Mouse (Mus musculus): ENCODE data around the gene Fhl2. TPM values are rescaled to one million over a fixed set of nuclear protein-coding genes. Genes with fewer than 3 reads are reported as not detected.

The Fhl2 gene
- polyA plus RNA-seq, 1 experiment from 2014 or later = 36.9 TPM

GRCm38 (mm10) chr1:43092056-43093015 is 104.4 kb downstream of the Fhl2 start:
- peak overlapping the region; percentile 71 for H3K4me3 ChIP-seq
- peaks cover 14% of the 10 kb centered on the region for H3K4me1 ChIP-seq
- peak; percentile 89; the same call in 1 of the 2 replicates for ATAC-seq (ENCODE audit: borderline replicate concordance, extremely low read depth, low FRiP score, low TSS enrichment)
- peak overlapping the region; percentile 73 for H3K27ac ChIP-seq
- H3K27me3 ChIP-seq = no peaks in the 10 kb centered on the region
- peak overlapping the region; percentile 86 for H3K9ac ChIP-seq
- no peaks in the 10 kb centered on the region for H3K36me3 ChIP-seq
- 1% methylated on average over 86 of the region's 102 CpGs for WGBS
- no peaks in the 10 kb centered on the region for H3K9me3 ChIP-seq
- peak overlapping the region; percentile 86 for H3K4me2 ChIP-seq

GRCm38 (mm10) chr1:43091306-43092055 is 105.3 kb downstream of the Fhl2 start:
- ATAC-seq (ENCODE audit: borderline replicate concordance, extremely low read depth, low FRiP score, low TSS enrichment) = peak; percentile 3; the same call in 1 of the 2 replicates
- Histone ChIP-seq H3K4me3 (peak overlapping the region; percentile 71), H3K27ac (no peak overlapping the region), H3K9me3 (no peaks in the 10 kb centered on the region), H3K4me1 (peaks cover 11% of the 10 kb centered on the region), H3K4me2 (peak overlapping the region; percentile 86), H3K27me3 (no peaks in the 10 kb centered on the region), H3K36me3 (no peaks in the 10 kb centered on the region), H3K9ac (peak overlapping the region; percentile 86)
- 37% methylated on average over 13 of the region's 13 CpGs for WGBS

- 82% methylated on average over 1 of the region's 1 CpGs for WGBS
- H3K9ac ChIP-seq = no peak overlapping the region
- H3K4me1 ChIP-seq = peaks cover 11% of the 10 kb centered on the region
- no peak overlapping the region for H3K4me3 ChIP-seq
- no peak overlapping the region for H3K4me2 ChIP-seq
- no peaks in the 10 kb centered on the region for H3K9me3 ChIP-seq
- H3K36me3 ChIP-seq = no peaks in the 10 kb centered on the region
- no peak overlapping the region for H3K27ac ChIP-seq
- H3K27me3 ChIP-seq = no peaks in the 10 kb centered on the region
- no peak for ATAC-seq (ENCODE audit: borderline replicate concordance, extremely low read depth, low FRiP score, low TSS enrichment)
These were observed 106.4 kb downstream of the Fhl2 start for GRCm38 (mm10) chr1:43090418-43090817.

GRCm38 (mm10) chr1:43082946-43083345 is 113.8 kb downstream of the Fhl2 start:
- Histone ChIP-seq H3K4me2 (no peak overlapping the region), H3K9me3 (no peaks in the 10 kb centered on the region), H3K27me3 (no peaks in the 10 kb centered on the region), H3K27ac (no peak overlapping the region), H3K4me3 (no peak overlapping the region), H3K9ac (no peak overlapping the region), H3K4me1 (no peaks in the 10 kb centered on the region), H3K36me3 (no peaks in the 10 kb centered on the region)
- ATAC-seq (ENCODE audit: borderline replicate concordance, extremely low read depth, low FRiP score, low TSS enrichment) = no peak
- WGBS = 75% methylated on average over 5 of the region's 5 CpGs

- ATAC-seq (ENCODE audit: borderline replicate concordance, extremely low read depth, low FRiP score, low TSS enrichment) = no peak
These were observed 118.7 kb downstream of the Fhl2 start for GRCm38 (mm10) chr1:43078124-43078523.

GRCm38 (mm10) chr1:43074791-43075190 is 122.0 kb downstream of the Fhl2 start:
- no peaks in the 10 kb centered on the region for H3K9me3 ChIP-seq
- peaks cover 10% of the 10 kb centered on the region for H3K36me3 ChIP-seq
- H3K27me3 ChIP-seq = no peaks in the 10 kb centered on the region
- no peak overlapping the region for H3K9ac ChIP-seq
- no peaks in the 10 kb centered on the region for H3K4me1 ChIP-seq
- H3K4me3 ChIP-seq = no peak overlapping the region
- WGBS = 79% methylated on average over 2 of the region's 2 CpGs
- no peak overlapping the region for H3K4me2 ChIP-seq
- no peak overlapping the region for H3K27ac ChIP-seq
- no peak for ATAC-seq (ENCODE audit: borderline replicate concordance, extremely low read depth, low FRiP score, low TSS enrichment)

More at GRCm38 (mm10) chr1:43078124-43078523, 118.7 kb downstream of the Fhl2 start:
- H3K9me3 ChIP-seq = no peaks in the 10 kb centered on the region
- peaks cover 10% of the 10 kb centered on the region for H3K36me3 ChIP-seq
- no peaks in the 10 kb centered on the region for H3K27me3 ChIP-seq
- H3K4me1 ChIP-seq = no peaks in the 10 kb centered on the region
- 51% methylated on average over 2 of the region's 2 CpGs for WGBS
- H3K4me2 ChIP-seq = no peak overlapping the region
- no peak overlapping the region for H3K9ac ChIP-seq
- H3K4me3 ChIP-seq = no peak overlapping the region
- no peak overlapping the region for H3K27ac ChIP-seq

Other genes with a start within 250 kb of the Fhl2 start
- gene Gpr45, start 244.1 kb downstream of the Fhl2 start, polyA plus RNA-seq (2015; fragmentation: Nextera tagmentation; extraction: Ambion mirVana) = 3.6 TPM in 2 replicates
- 8.3 and 10.3 TPM in 2 replicates for gene Tgfbrap1, start 98.3 kb downstream of the Fhl2 start, polyA plus RNA-seq (2015; fragmentation: Nextera tagmentation; extraction: Ambion mirVana)
- 32.4 and 33.3 TPM in 2 replicates for gene AI597479, start 98.3 kb downstream of the Fhl2 start, polyA plus RNA-seq (2015; fragmentation: Nextera tagmentation; extraction: Ambion mirVana)
- 50.9 and 51.3 TPM in 2 replicates for gene Nck2, start 247.6 kb upstream of the Fhl2 start, polyA plus RNA-seq (2015; fragmentation: Nextera tagmentation; extraction: Ambion mirVana)

All from lung, embryonic 15.5 days (tissue).